Mouse (Mus musculus): ENCODE data around the gene 2610002M06Rik. TPM values are rescaled to one million over a fixed set of nuclear protein-coding genes. Genes with fewer than 3 reads are reported as not detected.
A peak's percentile ranks its signal among the peaks of the same experiment; 100 is the strongest.

Gene 2610002M06Rik
- total RNA-seq (2014; fragmentation: Nextera tagmentation) (10.9 and 11.5 TPM in 2 replicates), total RNA-seq (2017) (12.6 and 14.0 TPM in 2 replicates)

GRCm38 (mm10) chrX:107816218-107816554 lies at the start of gene 2610002M06Rik:
Gene 2610002M06Rik (minus strand): TSS chrX:107816334.
- peak; percentile 99 for ATAC-seq (replicated peaks; ENCODE audit: poor library complexity, severe bottlenecking)

DNA sequence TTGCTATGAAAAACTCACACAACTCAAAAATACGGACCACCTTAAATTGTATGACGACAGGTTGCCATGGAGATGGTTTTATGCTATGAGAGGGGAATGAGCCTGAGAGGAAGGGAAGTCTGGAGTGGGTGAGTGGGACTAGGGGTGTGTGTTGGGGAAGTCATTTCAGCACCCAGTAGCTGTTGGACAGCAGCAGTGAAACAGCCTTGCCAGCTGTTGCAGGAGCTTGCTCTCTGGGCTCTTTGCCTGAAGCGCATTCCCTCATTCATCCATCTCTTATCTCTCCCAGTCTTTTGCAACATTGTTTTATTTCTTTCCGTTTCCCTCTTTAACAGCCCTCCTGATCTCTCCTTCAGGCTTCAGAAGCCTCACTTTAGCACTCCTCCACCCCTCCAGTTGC lies 42.0 kb upstream of the 2610002M06Rik start:
- ATAC-seq (replicated peaks; ENCODE audit: poor library complexity, severe bottlenecking): no peak

DNA sequence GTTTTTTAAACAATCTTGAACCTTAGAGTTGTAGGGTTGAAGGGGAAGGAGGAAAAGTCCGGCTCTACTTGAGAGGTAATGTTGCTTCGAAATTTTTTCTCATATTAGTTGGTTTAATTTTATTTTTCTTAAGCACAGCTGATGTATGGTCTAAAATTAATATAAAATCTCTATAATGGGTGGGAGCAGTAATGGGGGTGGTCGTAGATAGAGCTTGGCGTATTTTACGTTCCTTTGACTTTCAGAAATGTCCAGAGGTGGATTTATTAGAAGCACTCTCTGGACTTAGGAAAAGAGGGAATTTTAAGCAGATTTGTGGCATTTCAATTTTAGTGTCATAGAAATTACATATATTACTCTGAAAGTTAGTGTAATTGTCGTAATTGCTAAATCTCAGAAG lies 592 bp upstream of the 2610002M06Rik start:
- ATAC-seq (replicated peaks; ENCODE audit: poor library complexity, severe bottlenecking): no peak

- peak; percentile 63 for ATAC-seq (replicated peaks; ENCODE audit: poor library complexity, severe bottlenecking)
Observed at GRCm38 (mm10) chrX:107815502-107816217, 474 bp downstream of the 2610002M06Rik start.

DNA sequence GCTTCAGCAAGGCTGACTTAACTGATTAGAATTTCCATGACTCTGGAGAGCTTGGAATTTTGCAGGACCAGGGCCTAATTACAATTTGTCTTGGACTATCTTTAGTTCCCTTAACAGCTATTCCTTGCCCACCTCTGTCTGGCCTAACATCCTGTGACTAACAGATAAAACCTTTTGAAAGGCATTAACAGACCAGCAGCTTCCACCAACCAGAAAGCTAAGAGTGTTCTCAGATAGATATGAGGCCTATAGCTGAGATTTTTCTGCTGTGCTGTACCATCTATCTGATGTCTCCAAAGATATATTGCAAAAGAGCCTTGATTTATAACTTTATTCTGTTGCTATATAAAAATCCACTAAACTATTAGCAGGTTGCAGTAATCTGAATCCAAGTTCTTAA lies 4.0 kb downstream of the 2610002M06Rik start:
- no peak for ATAC-seq (replicated peaks; ENCODE audit: poor library complexity, severe bottlenecking)

DNA sequence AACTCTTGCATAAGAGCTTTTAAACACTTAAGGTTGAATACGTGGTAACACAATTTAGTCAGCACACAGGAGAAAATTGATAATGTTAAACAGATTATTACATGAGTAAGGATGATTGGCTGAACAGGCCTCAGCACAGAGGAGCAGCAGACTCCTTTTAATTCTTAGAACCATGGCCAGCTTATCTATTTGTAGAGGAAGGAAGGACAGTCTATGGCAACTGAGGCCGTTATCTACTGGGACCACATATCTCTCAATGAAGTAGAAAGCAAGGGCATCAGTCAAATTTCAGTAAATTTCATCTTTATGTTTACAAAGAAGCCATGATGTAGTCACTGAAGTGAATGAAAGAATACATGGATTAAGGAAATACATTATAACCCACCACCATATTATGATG lies 19.2 kb downstream of the 2610002M06Rik start:
- no peak for ATAC-seq (replicated peaks; ENCODE audit: poor library complexity, severe bottlenecking)

GRCm38 (mm10) chrX:107795785-107796184 lies 20.3 kb downstream of the 2610002M06Rik start:
- no peak for ATAC-seq (replicated peaks; ENCODE audit: poor library complexity, severe bottlenecking)

DNA sequence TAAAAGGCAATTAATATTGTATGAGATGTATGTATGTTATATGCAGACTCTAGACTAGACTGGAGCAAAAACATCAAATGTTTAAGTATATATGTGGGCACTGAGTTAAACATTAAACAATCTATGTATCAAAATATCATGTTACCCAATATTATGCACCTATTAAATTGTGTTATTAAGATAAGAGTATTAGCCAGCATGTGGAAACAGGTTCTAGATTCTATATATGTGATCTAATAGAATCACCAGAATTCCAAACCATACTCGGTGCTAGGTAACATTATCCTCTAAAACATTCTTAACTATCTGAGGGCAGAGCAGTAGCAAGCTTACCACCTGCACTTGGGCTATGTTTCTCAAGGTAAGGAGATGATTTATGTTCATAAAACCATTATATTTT lies 23.8 kb downstream of the 2610002M06Rik start, which contains the start of gene Tent5d:
TSS of gene Tent5d (plus strand) at position 301 of the 400 bp plus-strand sequence.
- ATAC-seq (replicated peaks; ENCODE audit: poor library complexity, severe bottlenecking): no peak

- no peak for ATAC-seq (replicated peaks; ENCODE audit: poor library complexity, severe bottlenecking)
Observed at GRCm38 (mm10) chrX:107790750-107791493, 25.2 kb downstream of the 2610002M06Rik start.

DNA sequence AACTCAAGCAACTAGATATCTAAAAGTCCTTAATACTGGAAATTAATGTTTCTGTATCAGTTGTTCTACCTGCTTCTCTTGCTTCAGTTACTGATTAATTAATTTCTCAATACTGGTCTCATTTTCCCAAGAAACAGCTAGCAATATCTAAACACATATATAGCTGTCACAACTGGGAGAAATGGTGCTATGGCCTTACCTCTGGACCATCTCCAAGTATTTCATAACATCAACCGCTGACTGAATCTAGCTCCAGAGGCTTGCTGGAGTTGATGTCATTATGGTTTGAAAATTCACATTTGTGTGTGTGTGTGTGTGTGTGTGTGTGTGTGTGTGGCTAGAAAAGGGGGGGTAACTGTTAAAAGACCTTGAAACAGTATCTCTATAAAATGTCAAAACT lies 26.0 kb downstream of the 2610002M06Rik start:
- ATAC-seq (replicated peaks; ENCODE audit: poor library complexity, severe bottlenecking): no peak

DNA sequence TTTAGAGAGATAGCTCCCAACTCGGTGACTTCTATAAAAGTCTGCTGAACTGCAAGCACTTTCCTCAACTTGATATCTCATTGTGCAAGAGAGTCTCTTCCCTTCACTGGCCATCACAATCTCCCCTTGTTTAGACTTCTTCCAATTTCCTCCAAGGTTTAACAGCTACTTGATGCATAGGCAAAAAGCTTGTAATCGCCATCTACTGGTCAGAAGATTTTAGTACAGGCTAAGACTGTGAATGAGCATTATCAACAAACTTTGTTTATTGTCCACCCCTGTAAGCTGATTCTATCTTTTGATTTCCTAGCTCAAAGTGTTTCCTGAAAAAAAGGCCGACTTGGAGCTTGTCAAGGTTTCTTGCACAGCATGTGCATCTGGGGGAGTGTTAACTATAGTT lies 48.2 kb downstream of the 2610002M06Rik start:
- ATAC-seq (replicated peaks; ENCODE audit: poor library complexity, severe bottlenecking): no peak

Other genes starting within 250 kb of the 2610002M06Rik start
- not detected in 2 replicates for gene Tbx22, start 148.4 kb downstream of the 2610002M06Rik start, total RNA-seq (2014; fragmentation: Nextera tagmentation)
- gene Tbx22, start 148.4 kb downstream of the 2610002M06Rik start, total RNA-seq (2017): not detected in 2 replicates
- not detected in 2 replicates for gene Tent5d, start 23.7 kb downstream of the 2610002M06Rik start, total RNA-seq (2014; fragmentation: Nextera tagmentation)
- gene Tent5d, start 23.7 kb downstream of the 2610002M06Rik start, total RNA-seq (2017): 1.5 TPM in 1 of 2 replicates, not detected in the other
- gene Gm732, start 132.1 kb upstream of the 2610002M06Rik start, total RNA-seq (2014; fragmentation: Nextera tagmentation): not detected in 2 replicates
- gene Gm732, start 132.1 kb upstream of the 2610002M06Rik start, total RNA-seq (2017): not detected in 2 replicates